Mouse (Mus musculus) G1E (cell line): Measurements from ENCODE around the gene Orc6.

Experiments
- CTCF ChIP-seq: IDR thresholded peaks from 2 replicates; pipeline ENCODE4 v1.5.1; 2012; ENCODE audit warnings: low read depth, low read length, inconsistent platforms, mixed read lengths
- GATA1 ChIP-seq: IDR thresholded peaks from 2 replicates; pipeline ENCODE4 v1.6.1; 2012; ENCODE audit warnings: borderline replicate concordance, low read length, inconsistent platforms, mixed read lengths
- GATA2 ChIP-seq: IDR thresholded peaks from 2 replicates; pipeline ENCODE4 v1.6.1; 2012; ENCODE audit warnings: low read depth, low read length, inconsistent platforms, borderline replicate concordance
- POLR2AphosphoS5 ChIP-seq: IDR thresholded peaks from 2 replicates; pipeline ENCODE4 v1.6.1; 2012; ENCODE audit warnings: low read depth, low read length, inconsistent platforms; ENCODE audit not compliant: insufficient replicate concordance
- TAL1 ChIP-seq: conservative IDR thresholded peaks from 2 replicates; pipeline ENCODE4 v1.6.1; 2012; ENCODE audit warnings: low read depth, low read length, inconsistent platforms, mixed read lengths

DNA sequence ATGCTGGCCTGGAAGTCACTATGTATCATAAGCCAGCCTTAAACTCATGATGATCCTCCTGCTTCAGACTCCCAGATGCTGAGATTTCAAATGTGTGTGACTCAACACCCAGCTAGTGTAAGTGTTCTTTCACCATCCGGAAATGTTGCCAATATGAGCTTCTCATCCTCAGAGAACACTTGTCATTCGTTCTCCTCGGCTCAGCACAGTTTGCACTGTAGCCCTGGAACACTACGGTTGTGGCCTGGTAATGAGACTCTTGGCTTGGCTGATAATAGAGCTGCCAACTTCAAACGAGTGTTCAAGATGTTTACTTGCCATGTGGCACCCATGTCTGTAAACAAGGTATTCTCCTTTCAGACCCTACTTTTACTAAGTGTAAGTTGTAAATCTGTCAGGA is 4.1 kb downstream of the Orc6 start:
- TF ChIP-seq TAL1, result no peak
- no peak for TF ChIP-seq GATA1
- TF ChIP-seq CTCF, result no peak
- no peak for TF ChIP-seq POLR2AphosphoS5
- TF ChIP-seq GATA2, result no peak
